Comparison of ENCODE assay signal across 20 mouse cellular contexts in genomic region chr2:130653303-130653702, GRCm38 (mm10).
"Had no signal": no experiment of that assay in that cellular context is flagged by ENCODE, and none has a peak within 500 bp of the region (broad histone marks: within the 10 kb centered on the region; RNA-seq: fewer than 3 reads in every experiment).

No protein-coding gene starts in this region.

- ATAC-seq: intestine, embryonic 15.5 days had no signal

- H3K9me3 ChIP-seq: intestine, embryonic 15.5 days; kidney, embryonic 15.5 days; limb, embryonic 12.5 days; limb, embryonic 15.5 days; lung, embryonic 15.5 days; stomach, embryonic 15.5 days had no signal

- H3K4me1 ChIP-seq: intestine, embryonic 15.5 days; kidney, embryonic 15.5 days; limb, embryonic 12.5 days; limb, embryonic 15.5 days; lung, embryonic 15.5 days; stomach, embryonic 15.5 days had no signal

- H3K4me2 ChIP-seq: intestine, embryonic 15.5 days; kidney, embryonic 15.5 days; limb, embryonic 12.5 days; limb, embryonic 15.5 days; lung, embryonic 15.5 days; midbrain, embryonic 11.5 days; stomach, embryonic 15.5 days had no signal

- H3K9ac ChIP-seq: intestine, embryonic 15.5 days; kidney, embryonic 15.5 days; limb, embryonic 12.5 days; limb, embryonic 15.5 days; lung, embryonic 15.5 days; stomach, embryonic 15.5 days had no signal

- H3K27me3 ChIP-seq: intestine, embryonic 15.5 days; kidney, embryonic 15.5 days; limb, embryonic 12.5 days; limb, embryonic 15.5 days; lung, embryonic 15.5 days; stomach, embryonic 15.5 days had no signal

- H3K27ac ChIP-seq: intestine, embryonic 15.5 days; kidney, embryonic 15.5 days; limb, embryonic 12.5 days; limb, embryonic 15.5 days; lung, embryonic 15.5 days; stomach, embryonic 15.5 days had no signal

- DNase-seq: kidney, adult 11 months; kidney, adult 8-10 months; kidney, postnatal 10 days; left cerebral cortex, postnatal 4 days; lung, adult 18-20 months; lung, postnatal 10 days; lung, postnatal 36 days; midbrain, embryonic 14.5 days; right cerebral cortex, postnatal 14 days; spleen, adult 18-20 months; thymus, adult 2 months; thymus, postnatal 14 days; thymus, postnatal 4 days had no signal

- H3K4me3 ChIP-seq: intestine, embryonic 15.5 days; kidney, embryonic 15.5 days; limb, embryonic 12.5 days; limb, embryonic 15.5 days; lung, embryonic 15.5 days; stomach, embryonic 15.5 days had no signal
